In genomic region chr13:45455862-45456192, GRCm38 (mm10) we compare ENCODE assay signal across 10 mouse cellular contexts. TPM values are rescaled to one million over a fixed set of nuclear protein-coding genes. Genes with fewer than 3 reads are reported as not detected.
A peak's percentile ranks its signal among the peaks of the same experiment; 100 is the strongest.
DNase-seq lines count a peak whose midpoint lies in the region; ATAC-seq and TF ChIP-seq lines count a peak whose summit lies in the region.
"Had no signal": no experiment of that assay in that cellular context is flagged by ENCODE, and none has a peak within 500 bp of the region (broad histone marks: within the 10 kb centered on the region; RNA-seq: fewer than 3 reads in every experiment).

No protein-coding gene starts in this region.

- no peak for TF ChIP-seq EP300 in heart, adult 2 months (IDR thresholded peaks at IDR 0.05; ENCODE audit: insufficient read depth, low read depth, low read length)

- H3K79me2 ChIP-seq in heart, adult 2 months (replicated peaks; ENCODE audit: control insufficient read depth, insufficient read depth, low read length), result no peaks in the 10 kb centered on the region
- H3K79me2 ChIP-seq in liver, adult 2 months (ENCODE audit: control insufficient read depth, insufficient read depth, low read length), result no peaks in the 10 kb centered on the region

- H3K4me3 ChIP-seq in heart, adult 2 months, result no peak overlapping the region
- H3K4me3 ChIP-seq in lung, embryonic 16.5 days (ENCODE audit: low read length), result no peak overlapping the region
- no peak overlapping the region for H3K4me3 ChIP-seq in liver, adult 2 months (ENCODE audit: insufficient read depth, low read depth, low read length)
- H3K4me3 ChIP-seq in stomach, embryonic 16.5 days (replicated peaks; ENCODE audit: low read length), result no peak overlapping the region
- no peak overlapping the region for H3K4me3 ChIP-seq in forebrain, embryonic 13.5 days
- H3K4me3 ChIP-seq: erythroblast, embryonic 14.5 days had no signal

- ATAC-seq in lung, embryonic 16.5 days (ENCODE audit: low read depth), result no peak
- peak; percentile 54; the same call in 1 of the 2 replicates for ATAC-seq in stomach, embryonic 16.5 days (ENCODE audit: insufficient read depth, low FRiP score)
- ATAC-seq in forebrain, embryonic 13.5 days, result no peak
- ATAC-seq: Patski had no signal

- DNase-seq in heart, adult 2 months, result peak in 1 of 2 experiments; percentile 36
- no peak for DNase-seq in heart, postnatal 4 days
- DNase-seq in lung, adult 18-20 months, result no peak
- no peak for DNase-seq in liver, adult 2 months (ENCODE audit: extremely low read depth, low read depth, low spot score)
- DNase-seq in cerebellum, postnatal 14 days, result no peak

- intact Hi-C loops in heart, adult 2 months (cut with DNase I), result loop anchor here (2.0 kb wide), 1 partner anchor 65 kb away; no protein-coding TSS in a partner anchor

- H3K9me3 ChIP-seq in lung, embryonic 16.5 days (ENCODE audit: control insufficient read depth, low read length), result no peaks in the 10 kb centered on the region
- no peaks in the 10 kb centered on the region for H3K9me3 ChIP-seq in stomach, embryonic 16.5 days (replicated peaks; ENCODE audit: control insufficient read depth, low read length)
- H3K9me3 ChIP-seq in forebrain, embryonic 13.5 days (replicated peaks), result no peaks in the 10 kb centered on the region

- H3K9ac ChIP-seq in heart, adult 2 months (ENCODE audit: low read depth, low read length), result peak overlapping the region; percentile 26; the same call in 1 of the 2 replicates
- peak overlapping the region; percentile 26; the same call in 1 of the 2 replicates for H3K9ac ChIP-seq in lung, embryonic 16.5 days (ENCODE audit: low read length)
- no peak overlapping the region for H3K9ac ChIP-seq in liver, adult 2 months (ENCODE audit: low read depth, low read length)
- peak overlapping the region; percentile 34 for H3K9ac ChIP-seq in stomach, embryonic 16.5 days (ENCODE audit: low read length)
- H3K9ac ChIP-seq in forebrain, embryonic 13.5 days, result no peak overlapping the region

- no peaks in the 10 kb centered on the region for H3K27me3 ChIP-seq in heart, adult 2 months (ENCODE audit: control insufficient read depth, insufficient read depth, low read length)
- no peaks in the 10 kb centered on the region for H3K27me3 ChIP-seq in lung, embryonic 16.5 days (ENCODE audit: control insufficient read depth, insufficient read depth, low read depth, low read length)
- no peaks in the 10 kb centered on the region for H3K27me3 ChIP-seq in liver, adult 2 months (ENCODE audit: control insufficient read depth, insufficient read depth, low read length)
- H3K27me3 ChIP-seq in stomach, embryonic 16.5 days (ENCODE audit: control insufficient read depth, insufficient read depth, low read length), result no peaks in the 10 kb centered on the region
- H3K27me3 ChIP-seq in forebrain, embryonic 13.5 days, result no peaks in the 10 kb centered on the region
- H3K27me3 ChIP-seq: Patski had no signal

- no peak for TF ChIP-seq POLR2A in heart, adult 2 months (IDR thresholded peaks at IDR 0.05; ENCODE audit: insufficient read depth, low read depth, low read length)
- no peak for TF ChIP-seq POLR2A in liver, adult 2 months (IDR thresholded peaks at IDR 0.05; ENCODE audit: extremely low read depth, insufficient read depth, low read length)

- H3K36me3 ChIP-seq in heart, adult 2 months (ENCODE audit: control insufficient read depth, insufficient read depth, low read length), result peaks cover 10% of the 10 kb centered on the region; the same call in 1 of the 2 replicates
- no peaks in the 10 kb centered on the region for H3K36me3 ChIP-seq in lung, embryonic 16.5 days (ENCODE audit: control insufficient read depth, insufficient read depth, low read length)
- H3K36me3 ChIP-seq in liver, adult 2 months (ENCODE audit: control insufficient read depth, insufficient read depth, low read length), result no peaks in the 10 kb centered on the region
- no peaks in the 10 kb centered on the region for H3K36me3 ChIP-seq in stomach, embryonic 16.5 days (ENCODE audit: control insufficient read depth, insufficient read depth, low read length)
- no peaks in the 10 kb centered on the region for H3K36me3 ChIP-seq in forebrain, embryonic 13.5 days (ENCODE audit: poor library complexity, severe bottlenecking)

- WGBS in heart, adult 2 months, result 46% methylated on average over 2 of the region's 2 CpGs
- 30% methylated on average over 2 of the region's 2 CpGs for WGBS in lung, embryonic 16.5 days
- 32% methylated on average over 2 of the region's 2 CpGs for WGBS in liver, adult 2 months
- WGBS in stomach, embryonic 16.5 days, result 33% methylated on average over 2 of the region's 2 CpGs
- WGBS in forebrain, embryonic 13.5 days, result 76% methylated on average over 2 of the region's 2 CpGs

- peak overlapping the region; percentile 43; the same call in 1 of the 2 replicates for H3K4me2 ChIP-seq in lung, embryonic 16.5 days (ENCODE audit: low read depth, low read length)
- peak overlapping the region; percentile 47 for H3K4me2 ChIP-seq in stomach, embryonic 16.5 days (ENCODE audit: low read depth, low read length)
- H3K4me2 ChIP-seq in forebrain, embryonic 13.5 days, result no peak overlapping the region

- peak overlapping the region; percentile 81 for H3K27ac ChIP-seq in heart, adult 2 months
- peak overlapping the region; percentile 86 for H3K27ac ChIP-seq in lung, embryonic 16.5 days (ENCODE audit: low read length)
- H3K27ac ChIP-seq in liver, adult 2 months (replicated peaks; ENCODE audit: insufficient read depth, low read depth, low read length), result peak overlapping the region; percentile 27
- peak overlapping the region; percentile 90 for H3K27ac ChIP-seq in stomach, embryonic 16.5 days (ENCODE audit: low read length)
- H3K27ac ChIP-seq in forebrain, embryonic 13.5 days, result no peak overlapping the region

- no peak for TF ChIP-seq CTCF in heart, adult 2 months (IDR thresholded peaks at IDR 0.05)
- TF ChIP-seq CTCF in liver, adult 2 months (IDR thresholded peaks at IDR 0.05; ENCODE audit: low read depth, low read length), result no peak

- H3K4me1 ChIP-seq in heart, adult 2 months (ENCODE audit: control insufficient read depth, insufficient read depth, low read length), result peaks cover 10% of the 10 kb centered on the region
- H3K4me1 ChIP-seq in lung, embryonic 16.5 days (replicated peaks; ENCODE audit: control insufficient read depth, insufficient read depth, low read length), result peaks cover 25% of the 10 kb centered on the region
- H3K4me1 ChIP-seq in liver, adult 2 months (ENCODE audit: control insufficient read depth, insufficient read depth, low read length), result peaks cover 10% of the 10 kb centered on the region
- peaks cover 26% of the 10 kb centered on the region for H3K4me1 ChIP-seq in stomach, embryonic 16.5 days (ENCODE audit: control insufficient read depth, insufficient read depth, low read length)
- peaks cover 21% of the 10 kb centered on the region for H3K4me1 ChIP-seq in forebrain, embryonic 13.5 days

RNA-seq across cellular contexts. Expression of gene Gmpr, which starts 51.4 kb away (rescaled TPM):
- 100 to 1,000 TPM; 139 to 158 TPM for total RNA-seq in heart, adult 2 months (2021)
- 171 and 198 TPM in 2 replicates for polyA plus RNA-seq in heart, adult 2 months (2012; rRNA removed)
- total RNA-seq in heart, postnatal 4 days (2021), result 100 to 1,000 TPM; 161 to 187 TPM
- 23.4 and 29.2 TPM in 2 replicates for polyA plus RNA-seq in lung, embryonic 16.5 days (2015; fragmentation: Nextera tagmentation; extraction: Ambion mirVana)
- total RNA-seq in liver, adult 2 months (2014; rRNA removed), result 0.74 and 1.1 TPM in 2 replicates
- 1.5 and 2.2 TPM in 2 replicates for polyA plus RNA-seq in liver, adult 2 months (2012; rRNA removed)
- polyA plus RNA-seq in stomach, embryonic 16.5 days (2015; fragmentation: Nextera tagmentation; extraction: Ambion mirVana), result 39.8 and 50.5 TPM in 2 replicates
- polyA plus RNA-seq in forebrain, embryonic 13.5 days (2015; fragmentation: Nextera tagmentation; extraction: Ambion mirVana), result 14.0 and 17.2 TPM in 2 replicates

Comparison
In these comparisons a context has a peak if more than half of its experiments do, and no peak if none do; other contexts are left out.
1. H3K9ac ChIP-seq: peak in heart, adult 2 months (single experiment), lung, embryonic 16.5 days (single experiment) and stomach, embryonic 16.5 days (single experiment); none in liver, adult 2 months (single experiment) and forebrain, embryonic 13.5 days (single experiment).